Mouse (Mus musculus): ENCODE results near the gene Gm49776.

Gene Gm49776

GRCm38 (mm10) chr16:18234671-18235388 is 23.3 kb downstream of the Gm49776 start, which contains the start of gene Zdhhc8:
Zdhhc8 (minus strand) TSS chr16:18235136.
- DNase-seq (ENCODE audit: extremely low read depth, low read depth) = no peak

- DNase-seq (ENCODE audit: extremely low read depth, low read depth) = no peak
Observed at GRCm38 (mm10) chr16:18233919-18234670, 24.0 kb downstream of the Gm49776 start.

- DNase-seq (ENCODE audit: extremely low read depth, low read depth) = no peak
Observed at GRCm38 (mm10) chr16:18233451-18233850, 24.7 kb downstream of the Gm49776 start.

- no peak for DNase-seq (ENCODE audit: extremely low read depth, low read depth)
Observed at GRCm38 (mm10) chr16:18231451-18231850, 26.7 kb downstream of the Gm49776 start.

GRCm38 (mm10) chr16:18231047-18231446 is 27.1 kb downstream of the Gm49776 start:
- no peak for DNase-seq (ENCODE audit: extremely low read depth, low read depth)

- no peak for DNase-seq (ENCODE audit: extremely low read depth, low read depth)
Observed at GRCm38 (mm10) chr16:18230617-18231016, 27.5 kb downstream of the Gm49776 start.

- no peak for DNase-seq (ENCODE audit: extremely low read depth, low read depth)
Observed at GRCm38 (mm10) chr16:18229622-18230021, 28.5 kb downstream of the Gm49776 start.

GRCm38 (mm10) chr16:18228856-18229255 is 29.3 kb downstream of the Gm49776 start:
- DNase-seq (ENCODE audit: extremely low read depth, low read depth) = no peak

GRCm38 (mm10) chr16:18227897-18228422 is 30.2 kb downstream of the Gm49776 start:
- DNase-seq (ENCODE audit: extremely low read depth, low read depth) = no peak

GRCm38 (mm10) chr16:18227187-18227586 is 30.9 kb downstream of the Gm49776 start:
- no peak for DNase-seq (ENCODE audit: extremely low read depth, low read depth)

- no peak for DNase-seq (ENCODE audit: extremely low read depth, low read depth)
Observed at GRCm38 (mm10) chr16:18222188-18222587, 35.9 kb downstream of the Gm49776 start.

GRCm38 (mm10) chr16:18221543-18221898 is 36.6 kb downstream of the Gm49776 start:
- DNase-seq (ENCODE audit: extremely low read depth, low read depth) = no peak

GRCm38 (mm10) chr16:18220856-18221542 is 37.1 kb downstream of the Gm49776 start:
- DNase-seq (ENCODE audit: extremely low read depth, low read depth) = no peak

GRCm38 (mm10) chr16:18220001-18220400 is 38.1 kb downstream of the Gm49776 start:
- DNase-seq (ENCODE audit: extremely low read depth, low read depth) = no peak

GRCm38 (mm10) chr16:18218580-18218996 is 39.5 kb downstream of the Gm49776 start:
- DNase-seq (ENCODE audit: extremely low read depth, low read depth) = no peak

- DNase-seq (ENCODE audit: extremely low read depth, low read depth) = no peak
Observed at GRCm38 (mm10) chr16:18217579-18217978, 40.5 kb downstream of the Gm49776 start, which contains the start of gene Ccdc188. Ccdc188 (plus strand) TSS chr16:18217879.

- DNase-seq (ENCODE audit: extremely low read depth, low read depth) = no peak
Observed at GRCm38 (mm10) chr16:18214858-18215257, 43.3 kb downstream of the Gm49776 start.

- DNase-seq (ENCODE audit: extremely low read depth, low read depth) = no peak
Observed at GRCm38 (mm10) chr16:18213689-18214088, 44.4 kb downstream of the Gm49776 start.

GRCm38 (mm10) chr16:18211417-18212171 is 46.5 kb downstream of the Gm49776 start:
- peak; percentile 39 for DNase-seq (ENCODE audit: extremely low read depth, low read depth)

- DNase-seq (ENCODE audit: extremely low read depth, low read depth) = peak; percentile 52
Observed at GRCm38 (mm10) chr16:18210701-18211416, 47.3 kb downstream of the Gm49776 start.
